Mouse (Mus musculus): ENCODE measurements at regions not wholly inside any gene's neighbourhood (a gene's known extent, or its start where the extent isn't known, plus 50 kb on each side); places are given as distances from the start of the nearest gene placed in this dataset.

DNA sequence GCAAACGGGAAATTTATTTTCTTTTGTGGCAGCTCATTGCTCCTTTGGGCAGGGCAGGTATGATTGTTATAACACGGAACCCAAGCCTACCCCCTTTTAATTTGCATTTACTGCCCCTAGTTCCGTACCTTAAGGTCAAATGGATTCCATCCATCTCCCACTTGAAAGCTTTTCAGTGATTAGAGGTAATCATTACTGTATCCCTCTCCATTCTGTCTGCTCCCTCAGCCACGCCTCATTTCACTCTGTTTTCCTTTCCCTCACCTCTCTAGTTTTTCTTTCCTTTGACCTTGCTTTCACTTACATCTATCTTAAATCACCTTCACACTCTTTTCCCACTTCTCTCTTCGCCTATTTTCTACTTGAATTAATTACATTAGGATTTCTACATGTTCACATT, 481.2 kb upstream of the Pdzrn3 start:
- H3K4me2 ChIP-seq (replicated peaks) = no peak overlapping the region
- no peaks in the 10 kb centered on the region for H3K36me3 ChIP-seq
- H3K4me3 ChIP-seq = no peak overlapping the region
- no peaks in the 10 kb centered on the region for H3K4me1 ChIP-seq
- WGBS = 79% methylated on average over 5 of the region's 5 CpGs
- H3K27ac ChIP-seq (replicated peaks) = no peak overlapping the region
- H3K9me3 ChIP-seq = no peaks in the 10 kb centered on the region
- no peak for ATAC-seq (replicated peaks)
- no peak overlapping the region for H3K9ac ChIP-seq (replicated peaks)
- H3K27me3 ChIP-seq = no peaks in the 10 kb centered on the region

GRCm38 (mm10) chr6:101840695-101841094, 463.0 kb upstream of the Pdzrn3 start:
- H3K27ac ChIP-seq (replicated peaks) = no peak overlapping the region
- ATAC-seq (replicated peaks) = no peak
- H3K4me2 ChIP-seq (replicated peaks) = no peak overlapping the region
- no peaks in the 10 kb centered on the region for H3K36me3 ChIP-seq
- no peaks in the 10 kb centered on the region for H3K27me3 ChIP-seq
- H3K9me3 ChIP-seq = no peaks in the 10 kb centered on the region
- no peak overlapping the region for H3K4me3 ChIP-seq
- H3K9ac ChIP-seq (replicated peaks) = no peak overlapping the region
- H3K4me1 ChIP-seq = no peaks in the 10 kb centered on the region; the same call in 1 of the 2 replicates
- WGBS = 87% methylated on average over 4 of the region's 4 CpGs

- no peak overlapping the region for H3K4me2 ChIP-seq (replicated peaks)
- WGBS = 77% methylated on average over 6 of the region's 6 CpGs
- ATAC-seq (replicated peaks) = no peak
These were observed 459.9 kb upstream of the Pdzrn3 start for GRCm38 (mm10) chr6:101837563-101837962.

DNA sequence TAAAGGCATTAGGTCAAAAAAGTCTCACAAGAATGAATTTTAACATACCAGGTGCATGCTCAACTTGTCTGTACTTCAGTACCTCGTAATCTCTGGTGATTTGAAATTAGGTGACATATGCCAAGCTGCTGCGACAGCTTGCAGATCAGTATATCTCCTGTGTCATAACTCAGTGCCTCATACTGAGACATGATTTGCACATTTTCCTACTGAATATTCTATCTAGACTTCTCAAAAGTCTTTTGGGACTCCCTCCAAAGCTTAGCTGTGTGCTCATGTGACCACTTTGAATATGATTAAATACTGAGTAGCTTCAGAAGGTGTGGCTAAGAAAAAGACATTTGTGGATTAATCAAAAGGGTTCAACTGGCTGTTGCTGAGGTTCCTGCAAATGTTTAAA, 416.3 kb upstream of the Pdzrn3 start:
- ATAC-seq (replicated peaks) = peak; percentile 75
- Histone ChIP-seq H3K36me3 (no peaks in the 10 kb centered on the region), H3K4me1 (no peaks in the 10 kb centered on the region), H3K27me3 (no peaks in the 10 kb centered on the region), H3K4me2 (replicated peaks) (no peak overlapping the region), H3K27ac (replicated peaks) (no peak overlapping the region), H3K9me3 (no peaks in the 10 kb centered on the region), H3K4me3 (no peak overlapping the region), H3K9ac (replicated peaks) (no peak overlapping the region)
- 65% methylated on average over 2 of the region's 2 CpGs for WGBS

More at GRCm38 (mm10) chr6:101837563-101837962, 459.9 kb upstream of the Pdzrn3 start:
- no peaks in the 10 kb centered on the region for H3K9me3 ChIP-seq
- H3K4me1 ChIP-seq = no peaks in the 10 kb centered on the region; the same call in 1 of the 2 replicates
- no peaks in the 10 kb centered on the region for H3K27me3 ChIP-seq
- no peaks in the 10 kb centered on the region for H3K36me3 ChIP-seq
- H3K9ac ChIP-seq (replicated peaks) = no peak overlapping the region
- H3K27ac ChIP-seq (replicated peaks) = no peak overlapping the region
- H3K4me3 ChIP-seq = no peak overlapping the region

DNA sequence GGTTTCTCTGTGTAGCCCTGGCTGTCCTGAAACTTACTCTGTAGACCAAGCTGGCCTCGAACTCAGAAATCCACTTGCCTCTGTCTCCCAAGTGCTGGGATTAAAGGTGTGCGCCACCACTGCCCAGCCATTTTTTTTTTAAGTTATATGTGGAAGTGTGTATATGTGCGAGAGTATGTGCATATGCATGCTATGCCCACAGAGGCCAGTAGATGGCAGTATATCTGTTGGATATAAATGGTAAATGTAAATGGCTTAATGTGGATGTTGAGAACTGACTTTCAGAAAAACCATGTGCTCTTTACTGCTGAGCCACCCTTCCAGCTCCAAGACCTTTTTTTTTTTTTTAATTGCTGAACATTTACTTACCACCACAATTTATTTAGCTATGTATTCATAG, 400.2 kb upstream of the Pdzrn3 start:
- Histone ChIP-seq H3K9me3 (no peaks in the 10 kb centered on the region), H3K9ac (replicated peaks) (no peak overlapping the region), H3K4me2 (replicated peaks) (no peak overlapping the region), H3K4me1 (0 out of 2 replicates have a peak, but pooled peaks cover 3% of the 10 kb centered on the region), H3K36me3 (no peaks in the 10 kb centered on the region), H3K27ac (replicated peaks) (no peak overlapping the region), H3K27me3 (no peaks in the 10 kb centered on the region), H3K4me3 (no peak overlapping the region)
- 100% methylated on average over 3 of the region's 3 CpGs for WGBS
- no peak for ATAC-seq (replicated peaks)

- 51% methylated on average over 5 of the region's 5 CpGs for WGBS
- Histone ChIP-seq H3K36me3 (no peaks in the 10 kb centered on the region), H3K9ac (replicated peaks) (no peak overlapping the region), H3K4me1 (0 out of 2 replicates have a peak, but pooled peaks cover 3% of the 10 kb centered on the region), H3K27me3 (no peaks in the 10 kb centered on the region), H3K4me3 (no peak overlapping the region), H3K4me2 (replicated peaks) (no peak overlapping the region), H3K27ac (replicated peaks) (no peak overlapping the region), H3K9me3 (no peaks in the 10 kb centered on the region)
- ATAC-seq (replicated peaks) = no peak; the same call in 1 of the 2 replicates
These were observed 395.5 kb upstream of the Pdzrn3 start for GRCm38 (mm10) chr6:101773151-101773550.

DNA sequence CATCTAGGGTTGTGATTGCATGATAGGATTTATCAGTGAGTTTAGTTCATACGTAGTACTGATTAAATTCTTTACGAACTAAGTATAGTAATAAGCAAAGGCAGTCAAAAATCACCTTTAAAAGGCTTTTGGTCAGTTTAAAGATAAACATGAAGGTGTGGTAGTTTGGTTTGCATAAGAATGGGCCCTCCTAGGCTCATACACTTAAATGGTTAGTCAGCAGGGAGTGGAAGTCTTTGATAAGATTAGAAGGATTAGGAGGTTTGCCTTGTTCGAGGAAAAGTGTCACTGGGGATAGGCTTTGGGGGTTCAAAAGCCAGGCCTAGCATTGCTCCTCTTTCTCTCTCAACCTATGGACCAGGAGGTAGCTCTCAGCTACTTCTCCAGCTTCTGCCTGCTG, 357.4 kb upstream of the Pdzrn3 start:
- Histone ChIP-seq H3K4me2 (replicated peaks) (no peak overlapping the region), H3K27me3 (no peaks in the 10 kb centered on the region), H3K27ac (replicated peaks) (no peak overlapping the region), H3K9ac (replicated peaks) (no peak overlapping the region), H3K9me3 (no peaks in the 10 kb centered on the region), H3K4me3 (no peak overlapping the region), H3K4me1 (no peaks in the 10 kb centered on the region), H3K36me3 (no peaks in the 10 kb centered on the region)
- ATAC-seq (replicated peaks) = no peak
- WGBS = 28% methylated on average over 3 of the region's 3 CpGs

DNA sequence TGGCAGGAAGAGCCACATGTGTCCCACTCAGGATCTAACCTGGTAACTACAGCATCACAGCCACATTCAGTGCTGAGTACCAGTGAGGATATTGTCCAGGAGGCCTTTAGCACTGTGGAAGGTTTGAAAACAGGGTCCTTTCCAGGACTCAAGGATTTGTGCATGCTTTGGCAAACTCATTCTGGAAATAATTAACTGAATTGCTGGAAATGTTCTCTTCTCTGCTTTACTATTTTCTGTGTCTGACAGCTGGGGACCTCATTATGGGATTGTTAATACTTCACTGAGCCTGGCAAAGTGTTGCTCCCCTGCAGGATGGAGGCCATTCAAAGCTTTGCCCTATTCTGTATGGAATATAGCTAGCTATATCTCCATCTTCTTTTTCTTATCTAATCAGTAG, 342.8 kb upstream of the Pdzrn3 start:
- no peak overlapping the region for H3K4me2 ChIP-seq (replicated peaks)
- H3K9me3 ChIP-seq = no peaks in the 10 kb centered on the region
- ATAC-seq (replicated peaks) = no peak
- no peaks in the 10 kb centered on the region for H3K36me3 ChIP-seq
- H3K27me3 ChIP-seq = no peaks in the 10 kb centered on the region
- H3K27ac ChIP-seq (replicated peaks) = no peak overlapping the region
- H3K9ac ChIP-seq (replicated peaks) = no peak overlapping the region
- no peaks in the 10 kb centered on the region for H3K4me1 ChIP-seq
- H3K4me3 ChIP-seq = no peak overlapping the region

DNA sequence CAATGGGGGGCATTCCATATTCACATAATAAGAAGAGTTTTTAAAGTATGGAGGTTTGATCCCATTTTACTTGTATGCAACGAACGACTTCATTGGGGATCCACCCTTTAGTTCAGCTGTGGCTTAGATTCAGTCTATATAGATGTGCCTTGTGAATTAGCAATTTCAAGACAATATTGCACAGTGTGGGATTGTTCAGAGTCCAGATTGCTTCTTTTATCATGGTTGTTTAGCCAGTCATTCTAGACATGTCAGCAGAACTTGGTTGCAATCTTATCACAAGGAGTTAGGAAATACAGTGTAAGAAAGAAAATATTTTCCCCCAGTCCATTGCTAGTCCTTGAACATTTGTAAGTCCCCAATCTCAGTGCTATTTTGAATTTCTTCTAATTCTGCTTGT, 312.0 kb upstream of the Pdzrn3 start:
- Histone ChIP-seq H3K4me1 (peaks cover 8% of the 10 kb centered on the region; the same call in 1 of the 2 replicates), H3K4me2 (replicated peaks) (no peak overlapping the region), H3K9me3 (no peaks in the 10 kb centered on the region), H3K4me3 (no peak overlapping the region), H3K27ac (replicated peaks) (no peak overlapping the region), H3K9ac (replicated peaks) (no peak overlapping the region), H3K27me3 (no peaks in the 10 kb centered on the region), H3K36me3 (no peaks in the 10 kb centered on the region)
- ATAC-seq (replicated peaks) = no peak
- WGBS = 89% methylated on average over 2 of the region's 2 CpGs

DNA sequence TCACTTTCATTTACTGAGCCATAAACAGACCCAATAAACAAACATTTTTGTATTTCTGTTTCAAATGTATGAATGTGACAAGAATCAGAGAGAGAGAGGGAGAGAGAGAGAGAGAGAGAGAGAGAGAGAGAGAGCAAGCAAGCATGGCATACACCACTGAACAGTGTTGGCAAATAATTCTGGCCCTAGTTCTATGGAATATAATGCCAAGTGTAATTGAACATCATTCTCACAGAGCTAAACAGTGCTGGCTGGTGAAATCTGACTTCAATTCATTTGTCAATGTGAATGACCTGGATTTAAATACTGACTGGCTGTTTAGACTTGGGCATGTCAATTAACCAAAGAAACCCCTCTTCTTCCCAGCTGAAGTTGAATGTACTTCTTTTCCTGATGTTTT, 308.9 kb upstream of the Pdzrn3 start:
- peak; percentile 60; the same call in 1 of the 2 replicates for ATAC-seq (replicated peaks)
- Histone ChIP-seq H3K9ac (replicated peaks) (no peak overlapping the region), H3K4me2 (replicated peaks) (no peak overlapping the region), H3K4me1 (peaks cover 8% of the 10 kb centered on the region; the same call in 1 of the 2 replicates), H3K27ac (replicated peaks) (no peak overlapping the region), H3K9me3 (no peaks in the 10 kb centered on the region), H3K27me3 (no peaks in the 10 kb centered on the region), H3K36me3 (no peaks in the 10 kb centered on the region), H3K4me3 (no peak overlapping the region)

DNA sequence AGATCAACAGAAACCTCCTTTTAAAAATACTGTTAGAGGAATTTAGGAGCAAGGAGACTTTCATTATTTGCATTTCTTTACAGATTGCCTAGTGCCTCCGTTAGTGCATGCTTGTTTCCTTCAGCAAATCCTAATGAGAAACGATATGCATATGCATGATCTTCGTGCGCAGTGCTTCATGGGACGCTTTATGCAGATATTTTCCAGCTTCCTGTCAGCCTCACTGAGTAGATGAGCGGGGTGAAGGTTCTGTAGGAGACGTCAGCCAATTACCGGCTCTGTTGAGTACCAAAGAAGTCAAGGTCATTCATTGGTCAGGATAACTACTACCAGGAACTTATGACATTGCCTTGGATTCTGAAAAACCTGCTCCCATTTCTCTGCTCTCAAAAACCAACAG, 308.0 kb upstream of the Pdzrn3 start:
- WGBS = 29% methylated on average over 8 of the region's 8 CpGs
- peaks cover 8% of the 10 kb centered on the region; the same call in 1 of the 2 replicates for H3K4me1 ChIP-seq
- peak overlapping the region; percentile 27 for H3K4me2 ChIP-seq (replicated peaks)
- no peak overlapping the region for H3K9ac ChIP-seq (replicated peaks)
- no peaks in the 10 kb centered on the region for H3K9me3 ChIP-seq
- no peaks in the 10 kb centered on the region for H3K27me3 ChIP-seq
- H3K4me3 ChIP-seq = 0 out of 2 replicates have a peak overlapping the region, but pooled peaks have one; percentile 4
- peak; percentile 92 for ATAC-seq (replicated peaks)
- no peaks in the 10 kb centered on the region for H3K36me3 ChIP-seq
- no peak overlapping the region; the same call in 1 of the 2 replicates for H3K27ac ChIP-seq (replicated peaks)

DNA sequence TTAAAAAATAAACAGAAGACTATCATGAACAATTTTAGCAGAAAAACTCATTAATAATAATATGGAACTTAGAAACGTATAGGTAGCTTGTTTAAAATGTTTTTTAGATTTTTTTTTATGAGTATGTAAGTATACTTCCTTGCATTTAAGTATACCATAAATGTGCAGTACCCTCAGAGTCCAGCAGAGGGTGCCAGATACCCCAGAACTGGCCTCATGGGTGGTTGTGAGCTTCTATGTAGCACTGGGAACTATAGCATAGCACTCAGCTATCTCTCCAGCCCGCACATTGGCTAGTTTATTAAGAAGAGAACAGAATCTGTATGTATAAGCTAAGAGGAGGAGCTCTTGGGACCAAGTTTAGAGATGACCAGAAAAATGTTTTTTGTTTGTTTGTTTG, 306.7 kb upstream of the Pdzrn3 start:
- ATAC-seq (replicated peaks) = no peak
- WGBS = 79% methylated on average over 2 of the region's 2 CpGs

GRCm38 (mm10) chr6:101674846-101675245, 297.1 kb upstream of the Pdzrn3 start:
- Histone ChIP-seq H3K9me3 (no peaks in the 10 kb centered on the region), H3K4me1 (no peaks in the 10 kb centered on the region), H3K4me2 (replicated peaks) (no peak overlapping the region), H3K27ac (replicated peaks) (no peak overlapping the region), H3K4me3 (no peak overlapping the region), H3K36me3 (no peaks in the 10 kb centered on the region), H3K9ac (replicated peaks) (no peak overlapping the region), H3K27me3 (no peaks in the 10 kb centered on the region)
- 35% methylated on average over 4 of the region's 4 CpGs for WGBS
- ATAC-seq (replicated peaks) = no peak

More for the DNA sequence above, 306.7 kb upstream of the Pdzrn3 start:
- Histone ChIP-seq H3K27me3 (no peaks in the 10 kb centered on the region), H3K36me3 (no peaks in the 10 kb centered on the region), H3K9me3 (no peaks in the 10 kb centered on the region), H3K4me2 (replicated peaks) (no peak overlapping the region), H3K4me3 (no peak overlapping the region), H3K27ac (replicated peaks) (no peak overlapping the region), H3K4me1 (peaks cover 8% of the 10 kb centered on the region; the same call in 1 of the 2 replicates), H3K9ac (replicated peaks) (no peak overlapping the region)

Data from forebrain, embryonic 15.5 days (tissue).